Mouse (Mus musculus): ENCODE results near the gene Gm20715. TPM values are rescaled to one million over a fixed set of nuclear protein-coding genes. Genes with fewer than 3 reads are reported as not detected.
"Not testable (repeated sequence)": the region's sequence is repeated elsewhere in the genome, so short reads cannot be mapped to it uniquely, and the experiment has no call there.

Gene Gm20715
- under 1 TPM; 0.42 to 0.61 TPM for total RNA-seq (2021)
- long read RNA-seq, partial matches to known transcripts = 0 of 2 reads
- long read RNA-seq, other reads (novel, unspliced or antisense) = 2 of 2 reads

- DNase-seq (ENCODE audit: low spot score in 2 of 2) = peak; percentile 25 to 80
These were observed at the start of gene Gm20715 for GRCm38 (mm10) chr7:6410043-6410442. Gene Gm20715 (plus strand): TSS chr7:6410277.

GRCm38 (mm10) chr7:6360477-6361060 is 49.5 kb upstream of the Gm20715 start:
- DNase-seq (ENCODE audit: low spot score in 2 of 2) = no peak

DNA sequence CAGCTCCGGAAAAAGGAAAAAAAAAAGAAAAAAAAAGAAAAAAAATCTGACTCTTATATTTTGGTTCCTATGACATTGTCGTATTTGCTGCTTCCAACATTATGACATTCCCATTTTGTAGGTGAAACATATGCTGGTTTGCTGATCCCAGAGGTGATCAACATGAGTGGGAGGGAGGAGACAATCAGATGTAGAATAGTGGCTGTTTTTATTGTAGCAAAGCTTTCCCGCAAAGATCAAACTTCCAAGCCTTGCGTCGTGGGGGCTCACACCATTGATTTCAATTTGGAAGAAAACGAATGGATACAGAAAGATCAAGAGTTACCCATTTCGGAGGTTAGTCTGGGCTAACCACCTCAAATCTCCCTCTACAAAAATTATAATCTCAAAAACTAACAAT is 48.3 kb upstream of the Gm20715 start:
- no peak for DNase-seq (ENCODE audit: low spot score in 2 of 2)

DNA sequence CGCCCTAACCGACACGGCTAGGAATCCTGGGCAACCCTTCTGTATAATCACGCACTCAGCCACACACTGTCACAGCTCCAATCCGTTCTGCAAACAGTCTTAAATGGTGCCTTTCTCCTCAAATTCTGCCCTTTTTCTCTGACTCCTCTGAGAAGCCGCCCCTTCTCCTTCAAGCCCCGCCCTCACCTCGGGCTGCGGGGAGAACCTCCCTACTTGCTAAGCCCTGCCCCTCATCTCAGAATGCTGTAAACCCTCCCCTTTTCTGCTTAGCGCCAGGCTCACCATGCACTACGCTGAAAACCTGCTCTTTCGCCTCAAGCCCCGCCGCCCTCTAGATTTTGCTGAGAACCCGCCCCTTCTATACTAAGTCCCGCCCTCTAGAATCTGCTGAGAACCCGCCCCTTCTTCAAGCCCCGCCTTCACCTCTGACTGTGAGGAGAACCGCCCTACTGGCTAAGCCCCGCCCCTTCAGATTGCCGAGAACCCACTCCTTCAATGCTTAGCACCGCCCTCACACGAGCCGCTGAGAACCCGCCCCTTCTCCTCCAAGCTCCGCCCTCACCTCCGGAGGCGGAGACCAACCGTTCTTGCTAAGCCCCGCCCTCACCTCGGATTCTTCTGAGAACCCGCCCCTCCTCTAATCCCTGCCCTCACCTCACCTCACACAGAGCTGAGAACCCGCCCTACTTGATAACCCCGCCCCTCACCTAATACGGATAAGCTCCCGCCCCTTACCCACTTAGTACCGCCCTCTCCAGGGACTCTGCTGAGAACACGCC is 47.6 kb upstream of the Gm20715 start:
- peak; percentile 99 for DNase-seq (ENCODE audit: low spot score in 2 of 2)

DNA sequence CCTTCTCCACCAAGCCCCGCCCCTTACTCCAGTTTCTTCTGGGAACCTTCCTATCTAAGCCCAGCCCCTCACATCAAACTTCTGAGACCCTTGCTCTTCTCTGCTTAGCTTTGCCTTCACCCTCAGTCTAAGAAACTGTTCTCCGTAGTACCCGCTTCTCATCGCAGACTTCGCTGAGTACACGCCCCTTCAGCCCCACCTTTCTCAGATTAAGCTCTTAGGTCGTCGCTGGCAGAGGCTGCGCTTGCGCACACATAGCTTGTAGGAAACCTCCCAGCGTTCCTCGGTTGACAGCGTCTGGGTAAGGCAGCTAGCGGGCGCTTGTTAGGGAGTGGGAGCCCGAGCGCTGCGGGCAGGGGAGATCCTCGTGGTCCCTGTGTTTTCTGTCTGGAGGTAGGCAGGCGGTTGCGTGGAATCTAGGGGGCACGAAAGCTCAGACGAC is 47.0 kb upstream of the Gm20715 start, which contains the start of gene Zfp78:
TSS of gene Zfp78 (plus strand) at position 234 of the 442 bp plus-strand sequence.
- peak in 1 of 2 experiments; percentile 92 for DNase-seq (ENCODE audit: low spot score in 2 of 2)

GRCm38 (mm10) chr7:6364761-6365160 is 45.3 kb upstream of the Gm20715 start:
- DNase-seq (ENCODE audit: low spot score in 2 of 2) = no peak

DNA sequence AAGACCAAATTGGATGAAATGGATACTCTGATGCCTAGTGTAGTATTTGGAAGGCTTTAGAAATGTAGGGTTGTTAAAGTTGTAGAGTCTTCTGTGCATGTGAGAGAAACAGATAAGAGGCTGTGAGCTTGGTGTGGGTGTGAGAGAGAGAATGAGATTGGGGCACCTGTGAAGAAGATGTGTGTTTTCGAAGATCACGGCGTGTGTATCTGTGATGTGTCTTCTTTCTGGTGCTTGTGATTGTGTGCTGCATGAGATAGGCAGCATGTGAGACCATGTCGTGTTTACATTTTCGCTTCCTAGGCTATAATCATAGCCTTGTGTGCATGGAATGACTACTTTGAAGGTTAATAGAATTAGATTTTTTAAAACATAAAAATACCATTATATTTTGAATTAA is 42.9 kb upstream of the Gm20715 start:
- no peak for DNase-seq (ENCODE audit: low spot score in 2 of 2)

DNA sequence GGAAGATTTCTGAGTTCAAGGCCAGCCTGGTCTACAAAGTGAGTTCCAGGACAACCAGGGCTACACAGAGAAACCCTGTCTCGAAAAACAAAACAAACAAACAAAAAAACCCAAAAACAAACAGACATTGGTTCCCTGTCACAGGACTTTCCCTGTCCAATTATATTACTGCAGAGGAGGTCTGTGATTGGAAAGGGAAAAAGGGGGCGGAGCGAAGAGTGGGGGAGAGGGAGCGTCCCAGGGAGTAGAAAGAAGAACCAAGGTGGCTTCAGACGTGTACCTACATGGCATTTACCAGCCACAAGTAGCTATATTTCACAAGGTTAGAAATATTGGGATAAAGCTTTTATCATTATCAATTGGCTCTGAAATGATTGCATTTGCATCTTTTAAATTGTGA is 41.9 kb upstream of the Gm20715 start:
- not testable (repeated sequence) for DNase-seq (ENCODE audit: low spot score in 2 of 2)

DNA sequence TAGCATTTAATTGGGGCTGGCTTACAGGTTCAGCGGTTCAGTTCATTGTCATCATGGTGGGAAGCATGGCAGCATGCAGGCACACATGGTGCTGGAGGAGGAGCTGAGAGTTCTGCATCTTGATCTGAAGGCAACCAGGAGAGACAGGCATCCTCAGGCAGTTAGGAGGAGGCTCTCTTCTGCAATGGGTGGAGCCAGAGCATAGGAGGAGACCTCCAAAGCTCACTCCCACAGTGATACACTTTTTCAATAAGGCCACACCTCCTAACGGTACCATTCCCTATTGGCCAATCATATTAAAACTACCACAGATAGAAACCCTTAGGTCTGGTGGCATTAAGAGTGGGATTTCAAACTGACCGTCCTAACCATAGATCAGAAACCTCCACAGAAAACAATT is 40.6 kb upstream of the Gm20715 start:
- no peak for DNase-seq (ENCODE audit: low spot score in 2 of 2)

GRCm38 (mm10) chr7:6372993-6373392 is 37.1 kb upstream of the Gm20715 start:
- no peak for DNase-seq (ENCODE audit: low spot score in 2 of 2)

DNA sequence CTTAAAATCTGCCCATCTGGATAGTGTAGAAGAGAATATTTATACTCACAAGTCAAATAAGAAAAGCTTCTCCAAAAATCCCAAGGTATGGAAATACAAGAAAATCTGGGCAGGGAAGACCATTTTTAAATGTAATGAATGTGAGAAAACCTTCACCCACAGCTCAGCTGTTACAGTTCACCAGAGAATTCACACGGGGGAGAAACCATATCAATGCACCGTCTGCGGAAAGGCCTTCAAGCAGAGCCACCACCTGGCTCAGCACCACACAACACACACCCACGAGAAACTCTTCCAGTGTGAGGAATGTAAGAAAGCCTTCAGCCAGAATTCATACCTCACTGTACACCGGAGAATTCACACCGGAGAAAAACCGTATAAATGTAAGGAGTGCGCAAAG is 31.6 kb upstream of the Gm20715 start:
- DNase-seq (ENCODE audit: low spot score in 2 of 2) = peak; percentile 40 to 78

DNA sequence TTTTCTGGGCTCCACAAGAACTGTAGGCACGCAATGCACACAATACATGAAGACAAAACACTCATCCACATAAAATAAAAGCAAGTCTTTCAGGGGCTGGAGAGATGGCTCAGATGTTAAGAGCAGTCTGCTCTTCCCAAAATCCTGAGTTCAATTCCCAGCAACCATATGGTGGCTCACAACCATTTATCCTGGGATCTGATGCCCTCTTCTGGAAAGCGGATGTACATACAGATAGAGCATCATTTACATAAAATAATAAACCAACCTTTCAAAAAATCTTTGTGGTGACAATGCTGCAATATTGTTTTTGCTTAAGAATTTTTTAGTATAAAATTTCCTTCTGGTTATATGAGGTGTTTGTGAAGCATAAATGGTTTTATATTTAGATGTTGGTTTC is 28.6 kb upstream of the Gm20715 start:
- DNase-seq (ENCODE audit: low spot score in 2 of 2) = no peak

- DNase-seq (ENCODE audit: low spot score in 2 of 2) = peak; percentile 85 to 92
These were observed 27.0 kb upstream of the Gm20715 start, which contains the start of gene Zfp28 for GRCm38 (mm10) chr7:6383044-6383455. Gene Zfp28 (plus strand): TSS chr7:6383295.

DNA sequence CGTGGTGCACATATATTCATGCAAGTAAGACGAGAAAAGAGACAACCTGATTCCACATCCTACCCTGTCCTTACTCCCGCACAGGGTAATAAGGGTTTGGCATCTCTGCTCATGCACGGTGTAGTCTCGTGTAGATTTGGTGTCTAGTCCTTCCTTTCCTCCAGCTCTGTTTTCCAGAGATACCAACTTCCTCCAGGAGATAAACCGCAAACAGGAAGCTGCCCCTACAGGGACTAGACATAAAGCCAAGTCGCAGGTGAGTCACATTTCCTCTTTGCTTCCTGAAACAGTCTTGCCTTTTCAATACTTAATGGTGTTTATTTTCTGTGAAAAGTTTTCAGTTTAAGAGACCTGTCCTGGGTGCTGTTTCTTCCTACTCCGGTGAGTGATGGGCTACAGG is 26.1 kb upstream of the Gm20715 start:
- DNase-seq (ENCODE audit: low spot score in 2 of 2) = no peak

DNA sequence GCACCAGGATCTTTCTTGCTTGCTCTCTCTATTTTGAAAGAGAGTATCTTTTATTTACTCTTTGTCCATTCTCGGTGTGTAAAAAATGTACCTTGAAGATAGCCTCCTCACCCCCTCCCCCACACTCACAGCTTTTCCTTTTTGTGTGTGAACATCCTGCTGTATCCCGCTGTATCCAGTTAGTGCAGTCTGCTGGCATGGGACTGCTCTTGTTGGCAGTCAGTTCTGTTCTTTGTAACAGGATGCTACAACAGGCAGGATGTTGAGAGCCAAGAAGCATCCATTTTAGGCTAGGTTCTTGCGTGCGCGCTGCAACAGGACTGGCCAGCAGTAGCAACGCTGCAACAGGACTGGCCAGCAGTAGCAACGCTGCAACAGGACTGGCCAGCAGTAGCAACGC is 23.1 kb upstream of the Gm20715 start:
- DNase-seq (ENCODE audit: low spot score in 2 of 2) = peak; percentile 38 to 72

DNA sequence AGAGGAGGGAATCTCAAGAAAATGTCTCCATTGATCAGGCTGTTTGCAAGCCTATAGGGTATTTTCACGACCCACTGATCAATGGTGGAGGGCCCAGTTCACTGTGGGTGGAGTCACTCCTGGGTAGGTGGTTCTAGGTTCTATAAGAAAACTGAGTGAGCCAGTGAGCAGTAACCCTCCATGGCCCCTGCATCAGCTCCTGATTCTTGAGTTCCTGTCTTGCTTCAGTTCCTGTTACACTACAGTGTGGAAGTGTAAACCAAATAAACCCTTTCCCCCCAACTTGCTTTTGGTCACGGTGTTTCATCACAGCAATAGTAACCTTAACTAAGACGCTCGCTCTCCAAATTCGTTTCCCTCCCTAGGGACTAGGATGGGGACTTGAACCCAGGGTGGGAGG is 21.1 kb upstream of the Gm20715 start:
- DNase-seq (ENCODE audit: low spot score in 2 of 2) = no peak

GRCm38 (mm10) chr7:6389449-6389848 is 20.6 kb upstream of the Gm20715 start:
- DNase-seq (ENCODE audit: low spot score in 2 of 2) = no peak

DNA sequence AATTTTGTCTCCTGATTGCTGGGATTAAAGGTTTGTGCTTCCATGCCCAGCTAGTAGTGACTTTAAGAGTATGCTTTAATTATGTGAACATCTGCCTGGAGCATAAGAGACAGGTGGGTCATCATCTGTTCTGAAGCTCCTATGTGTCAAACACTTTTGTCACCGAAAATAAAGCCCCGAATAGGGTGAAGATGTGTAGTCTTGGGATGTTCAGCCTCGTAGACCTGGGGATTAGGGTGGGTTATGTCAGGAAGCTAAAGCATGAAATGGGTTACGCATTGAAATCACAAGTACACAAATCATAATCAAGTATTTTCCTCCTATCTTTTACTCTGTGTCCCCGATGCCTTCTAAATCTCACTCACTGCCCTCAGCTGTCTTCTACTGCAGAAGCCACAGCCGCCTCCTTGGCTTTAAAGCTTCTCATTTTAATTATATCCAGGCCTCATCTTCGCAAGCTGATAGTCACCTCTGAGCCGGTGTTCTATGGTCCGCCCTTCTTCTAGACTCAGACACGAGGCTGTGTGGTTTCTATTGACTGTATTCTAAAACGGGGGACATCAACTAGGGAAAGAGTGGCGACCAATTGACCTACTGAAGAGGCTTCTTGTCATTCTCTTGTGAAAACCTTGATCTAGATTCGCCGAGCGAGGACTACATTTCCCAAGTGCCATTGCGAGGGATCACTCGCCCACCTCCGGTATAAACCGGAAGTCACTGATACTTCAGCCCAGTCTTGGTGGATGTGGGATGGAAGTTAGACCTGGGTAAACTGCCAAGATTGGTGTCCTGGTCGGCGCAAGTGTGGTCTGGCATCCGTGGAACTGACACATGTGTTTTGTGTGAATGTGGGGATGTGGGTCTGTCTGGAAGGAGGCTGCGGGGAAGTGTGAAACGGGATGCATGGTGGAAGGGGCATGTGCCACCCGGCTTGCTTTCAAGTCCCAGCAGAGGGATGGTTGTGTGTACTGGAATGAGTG is 11.8 kb upstream of the Gm20715 start, which contains the start of gene Smim17:
TSS of gene Smim17 (plus strand) at position 720 of the 980 bp plus-strand sequence.
- DNase-seq (ENCODE audit: low spot score in 2 of 2) = peak; percentile 74 to 84

DNA sequence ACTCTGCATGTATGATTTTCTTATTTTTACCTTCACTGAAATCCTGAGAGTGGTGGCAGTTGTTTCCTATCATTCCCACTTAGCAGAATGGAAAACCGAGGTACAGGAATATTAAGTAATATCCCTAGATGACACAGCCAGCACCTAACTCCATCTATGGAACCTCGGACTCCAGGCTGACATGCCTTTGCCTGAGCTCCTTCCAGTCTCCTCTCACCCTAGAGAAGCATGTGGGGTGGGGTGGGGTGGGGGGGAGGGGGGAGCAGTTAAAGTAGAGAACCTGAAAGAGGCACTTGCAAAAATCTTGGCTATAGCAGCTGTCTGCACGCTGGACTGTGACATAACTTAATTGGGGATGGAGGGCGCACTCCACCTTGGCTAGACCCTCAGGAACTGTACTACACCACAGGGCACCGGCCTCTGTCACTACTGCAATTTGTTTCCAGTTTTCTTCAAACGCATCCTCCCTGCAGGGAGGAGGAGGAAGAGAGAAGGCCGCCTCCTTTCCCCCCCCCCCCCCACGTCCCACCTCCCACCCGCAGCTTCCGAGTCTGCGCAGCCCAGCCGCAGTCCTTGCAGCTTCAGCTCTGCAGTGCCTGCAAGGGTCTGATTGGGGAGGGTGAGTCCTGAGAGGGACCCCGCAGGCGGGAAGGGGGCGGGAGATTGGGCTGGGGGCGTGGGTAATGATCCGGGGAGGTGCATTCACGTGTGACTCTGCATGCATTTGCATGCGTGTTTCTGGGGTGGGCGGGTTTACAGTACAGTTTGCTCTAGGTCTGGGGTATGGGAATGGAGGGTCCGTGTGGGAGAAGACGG is 4.8 kb downstream of the Gm20715 start:
- peak; percentile 24 to 38 for DNase-seq (ENCODE audit: low spot score in 2 of 2)

DNA sequence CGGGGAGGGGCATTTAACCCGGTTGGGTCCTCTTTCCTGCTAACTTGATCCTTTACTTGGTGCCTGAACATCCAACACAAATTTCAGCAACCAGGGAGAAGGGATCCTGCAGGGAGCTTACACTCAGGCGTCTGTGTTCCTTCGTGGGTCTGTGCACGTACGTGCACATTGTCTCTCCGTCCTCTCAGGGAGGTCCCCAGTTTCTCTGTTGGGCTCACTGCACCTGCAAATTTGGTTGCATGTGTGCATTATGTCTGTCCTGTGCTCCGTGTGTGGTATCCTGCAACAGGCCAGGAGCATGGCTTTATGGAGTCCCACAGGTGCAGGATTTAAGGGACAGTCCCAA is 5.3 kb downstream of the Gm20715 start:
- DNase-seq (ENCODE audit: low spot score in 2 of 2) = no peak

Data from layer of hippocampus, adult 18-20 months (tissue).